Mouse (Mus musculus) mouse trophoblast stem cell (cell line): Measurements from ENCODE around the gene Sin3a.

ENCODE experiments used
- in situ Hi-C, 2 experiments: fragments of 300-500 bp; cut with MseI, MboI; formaldehyde crosslinking; loops; 2 replicates in 1 of 2; 3 replicates in 1 of 2; pipeline ENCODE4 v1.15.1; 2025

Gene Sin3a

DNA sequence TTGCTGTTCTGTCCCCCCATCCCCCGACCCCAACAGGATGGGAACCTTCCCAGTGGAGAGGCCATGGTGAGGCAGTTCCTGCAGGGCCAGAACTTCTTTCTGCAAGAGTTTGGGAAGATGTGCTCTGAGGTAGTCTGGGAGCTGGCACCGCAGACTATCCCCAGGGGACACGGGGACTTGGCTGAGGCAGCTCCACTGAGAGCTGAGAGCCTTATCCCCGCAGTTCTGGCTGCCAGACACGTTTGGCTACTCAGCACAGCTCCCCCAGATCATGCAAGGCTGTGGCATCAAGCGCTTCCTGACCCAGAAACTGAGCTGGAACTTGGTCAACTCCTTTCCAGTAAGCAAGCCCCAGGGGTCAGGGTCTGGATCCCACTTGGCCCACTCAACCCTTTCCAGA is 65.4 kb downstream of the Sin3a start:
- in situ Hi-C loops: no loop called here

DNA sequence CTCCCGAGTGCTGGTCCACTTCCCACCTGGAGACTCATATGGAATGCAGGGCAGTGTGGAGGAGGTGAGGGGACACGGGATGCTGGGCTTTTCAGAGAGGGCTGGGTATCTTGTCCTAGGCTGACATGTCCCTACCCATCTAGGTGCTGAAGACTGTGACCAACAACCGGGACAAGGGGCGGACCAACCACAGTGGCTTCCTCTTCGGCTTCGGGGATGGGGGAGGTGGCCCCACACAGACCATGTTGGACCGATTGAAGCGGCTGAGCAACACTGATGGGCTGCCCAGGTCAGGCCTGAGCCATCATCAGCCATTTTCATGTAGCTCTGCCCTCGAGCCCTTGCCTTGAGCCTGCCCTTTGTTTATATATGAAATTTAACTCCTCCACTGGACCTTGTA is 65.9 kb downstream of the Sin3a start:
- in situ Hi-C loops: no loop called here

DNA sequence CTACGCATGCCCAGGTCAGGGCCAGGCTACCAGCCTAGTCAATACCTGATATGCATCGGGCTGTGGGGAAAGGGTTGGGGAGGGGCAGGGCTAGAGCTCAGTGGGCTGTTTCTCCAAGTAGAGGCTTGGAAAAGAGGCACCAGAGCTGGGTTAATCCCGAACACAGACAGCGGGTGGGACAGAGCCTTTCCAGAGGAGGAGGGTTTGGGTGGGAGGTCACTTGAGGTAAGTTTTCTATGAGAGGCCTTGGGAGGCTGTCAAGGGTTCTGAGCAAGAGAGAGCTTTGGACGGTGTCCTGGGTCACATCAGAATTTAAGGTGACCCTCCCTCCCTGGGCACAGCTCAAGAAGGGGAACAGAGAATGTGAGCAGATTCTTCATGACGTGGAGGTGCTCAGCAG is 66.7 kb downstream of the Sin3a start:
- in situ Hi-C loops: no loop called here

DNA sequence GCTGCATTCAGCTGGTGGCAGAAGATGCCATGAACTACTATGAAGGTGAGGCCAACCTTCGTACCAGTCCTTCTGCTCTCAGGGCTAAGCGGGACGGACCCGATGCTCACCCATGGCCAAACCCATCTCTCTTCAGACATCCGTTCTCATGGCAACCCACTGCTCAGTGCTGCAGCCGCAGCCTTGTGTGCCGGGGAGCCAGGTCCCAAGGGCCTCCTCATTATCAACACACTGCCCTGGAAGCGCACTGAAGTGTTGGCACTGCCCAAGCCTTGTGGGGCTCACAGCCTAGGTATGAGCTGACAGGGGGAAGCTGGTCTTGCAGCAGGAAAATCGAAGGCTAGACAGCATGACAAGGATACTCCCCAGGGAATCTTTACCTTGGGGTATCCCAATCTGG is 67.3 kb downstream of the Sin3a start:
- in situ Hi-C loops: no loop called here

DNA sequence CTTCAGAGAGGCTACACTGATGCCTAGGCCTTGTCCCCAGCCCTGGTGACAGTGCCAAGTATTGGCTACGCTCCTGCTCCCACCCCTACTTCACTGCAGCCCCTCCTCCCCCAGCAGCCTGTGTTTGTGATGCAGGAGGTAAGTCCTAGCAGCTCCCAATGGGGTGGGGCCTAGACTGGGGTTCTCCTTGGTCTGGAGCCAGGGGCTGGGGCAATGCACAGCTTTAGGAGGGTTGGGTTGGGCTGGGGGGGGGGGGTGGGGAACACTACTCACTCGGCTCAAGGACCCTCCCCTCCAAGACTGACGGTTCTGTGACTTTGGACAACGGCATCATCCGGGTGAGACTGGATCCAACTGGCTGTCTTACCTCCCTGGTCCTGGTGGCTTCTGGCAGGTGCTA is 67.7 kb downstream of the Sin3a start:
- in situ Hi-C loops: no loop called here

DNA sequence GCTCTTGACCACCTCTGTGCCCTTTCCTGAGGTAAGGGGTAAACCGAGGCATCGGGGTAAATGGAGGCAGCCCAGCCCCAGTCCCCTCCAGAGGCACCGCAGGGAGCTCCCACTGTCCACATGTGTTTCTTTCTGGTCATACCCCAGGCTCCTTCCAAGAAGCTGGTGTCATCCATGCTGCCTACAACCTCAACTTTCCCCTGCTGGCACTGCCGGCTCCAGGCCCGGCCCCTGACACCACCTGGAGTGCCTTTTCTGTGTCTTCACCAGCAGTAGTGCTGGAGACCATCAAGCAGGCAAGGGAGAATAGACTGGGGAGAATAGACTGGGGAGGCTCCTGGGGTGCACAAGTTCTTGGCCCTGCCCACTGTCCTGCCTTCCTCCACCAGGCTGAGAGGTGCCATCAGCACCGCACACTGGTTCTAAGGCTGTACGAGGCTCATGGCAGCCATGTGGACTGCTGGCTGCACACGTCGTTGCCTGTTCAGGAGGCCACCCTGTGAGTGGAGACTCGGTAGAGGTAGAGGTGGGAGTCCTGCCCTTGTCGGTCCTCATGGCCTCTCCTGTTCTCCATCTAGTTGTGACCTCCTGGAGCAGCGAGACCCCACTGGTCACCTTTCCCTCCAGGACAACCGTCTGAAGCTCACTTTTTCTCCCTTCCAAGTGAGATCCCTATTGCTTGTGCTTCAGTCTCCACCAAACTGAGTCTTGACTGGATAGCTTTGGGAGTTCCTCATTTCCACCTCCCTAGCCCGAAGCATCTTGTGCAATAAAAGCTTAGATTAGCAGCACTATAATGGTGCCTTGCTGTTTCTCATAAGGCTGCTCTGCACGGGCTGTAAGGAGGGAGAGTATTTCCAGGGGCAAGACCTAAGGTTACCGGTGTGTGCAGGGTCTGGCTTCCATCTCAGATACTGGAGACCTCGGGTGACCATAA is 69.8 kb downstream of the Sin3a start:
- in situ Hi-C loops: no loop called here

DNA sequence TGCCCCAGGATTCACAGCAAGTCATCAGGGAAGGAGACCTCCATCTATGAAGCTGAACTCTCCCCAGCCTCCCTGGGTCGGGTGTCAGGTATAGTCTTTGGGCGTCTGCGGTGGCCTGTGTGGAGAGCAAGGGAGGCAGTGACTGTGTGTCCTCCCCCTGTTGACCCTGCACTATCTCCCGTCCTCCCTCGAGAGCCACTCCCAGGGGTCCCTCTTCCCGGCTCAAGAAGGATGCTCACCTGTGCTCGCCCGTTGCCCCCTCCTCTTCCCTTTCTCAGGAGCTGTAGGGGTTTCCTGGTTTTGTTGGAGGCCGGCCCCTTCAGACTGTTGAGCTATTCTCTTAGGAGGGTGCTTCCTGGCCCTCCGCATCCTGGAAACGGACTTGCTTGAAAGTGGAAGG is 71.4 kb downstream of the Sin3a start:
- in situ Hi-C loops: no loop called here

DNA sequence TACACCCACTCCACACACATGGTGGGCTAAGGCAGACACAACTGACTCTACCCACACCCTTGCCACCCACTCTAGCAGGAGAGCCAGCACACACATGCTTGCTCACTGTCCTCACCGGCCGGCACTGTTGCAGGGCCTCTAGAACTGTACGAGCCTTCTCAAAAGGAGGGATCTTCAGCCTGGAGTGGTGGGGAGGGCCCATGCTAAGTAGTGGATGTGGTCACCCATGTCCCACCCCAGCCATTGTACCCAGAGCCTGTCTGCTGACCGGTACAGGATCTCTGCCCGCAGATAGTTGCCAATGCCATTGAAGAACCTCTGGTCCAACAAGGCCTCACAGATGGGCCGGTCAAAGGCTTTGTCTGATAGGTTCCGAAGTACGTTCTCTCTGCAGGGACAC is 73.0 kb downstream of the Sin3a start:
- in situ Hi-C loops: no loop called here

DNA sequence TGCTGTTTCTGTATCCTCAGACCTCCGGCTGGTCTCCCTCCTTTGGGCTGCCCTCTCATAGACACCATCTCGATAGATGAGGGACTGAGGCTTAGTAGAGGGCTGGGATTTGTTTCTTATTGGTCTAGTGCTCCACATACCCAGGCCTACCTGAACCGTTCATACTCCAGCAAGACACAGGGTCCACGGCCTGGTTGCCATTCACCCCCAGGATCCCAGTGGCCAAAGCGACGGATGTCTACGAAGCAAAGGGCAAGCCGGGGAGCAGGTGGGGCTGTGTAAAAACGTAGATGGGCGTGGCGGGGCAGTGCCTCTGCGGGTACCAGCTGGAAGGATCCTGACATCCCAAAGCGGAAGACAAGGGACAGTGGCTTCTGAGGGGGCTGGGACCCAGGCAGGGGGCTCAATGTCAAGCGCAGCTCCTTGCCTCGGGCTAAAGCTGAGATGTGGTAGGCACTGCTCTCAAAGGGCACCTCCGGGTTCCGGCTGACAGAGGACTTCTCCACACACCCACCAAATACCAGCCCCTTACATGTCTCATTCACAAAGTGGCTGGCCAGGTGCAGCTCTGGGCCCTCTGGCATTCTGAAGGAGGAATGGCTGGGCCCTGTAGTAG is 74.7 kb downstream of the Sin3a start:
- in situ Hi-C loops: no loop called here

DNA sequence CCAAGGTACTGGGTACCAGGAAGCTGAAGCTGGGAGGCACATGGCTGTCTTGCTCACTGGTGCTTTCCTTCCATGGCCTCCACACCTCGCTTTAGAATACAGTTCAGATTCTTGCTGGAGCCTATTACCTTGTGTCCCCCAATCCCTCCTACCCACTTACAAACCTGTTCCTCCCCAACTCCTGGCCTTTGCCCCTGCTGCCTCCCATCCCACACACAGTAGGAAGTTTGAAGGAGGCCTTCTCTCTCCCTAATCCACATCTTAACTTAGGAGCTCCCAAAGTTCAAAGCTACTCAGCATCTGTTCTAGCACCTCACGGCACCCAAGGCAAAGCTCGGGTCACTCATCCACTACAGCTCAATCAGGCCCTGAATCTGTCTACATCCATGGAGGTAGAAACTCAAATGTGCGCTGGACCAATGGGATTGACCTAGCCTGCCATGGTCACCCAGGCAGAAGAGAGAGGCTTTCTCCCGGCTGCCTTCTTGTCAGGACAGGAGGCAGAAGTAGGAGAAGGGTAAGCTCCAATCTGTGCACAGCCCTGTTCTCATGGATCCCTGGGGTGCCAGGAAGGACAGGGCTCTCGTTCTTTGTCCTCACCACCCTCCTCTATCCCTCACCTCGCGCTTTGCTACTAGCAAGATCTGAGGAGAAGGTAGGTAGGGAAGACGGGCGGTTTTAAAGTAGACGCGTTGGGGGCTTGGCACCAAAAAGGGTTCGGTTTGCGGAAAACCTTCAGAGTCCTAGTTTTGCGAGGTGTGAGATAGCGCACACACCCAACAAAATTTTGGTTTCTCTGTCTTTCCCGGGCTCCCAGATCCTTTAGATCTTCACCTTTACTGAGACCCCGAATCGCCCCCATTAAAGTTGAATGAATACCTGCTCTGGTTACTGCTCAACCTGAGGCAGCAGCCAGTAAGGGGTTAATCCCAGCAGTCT is 75.6 kb downstream of the Sin3a start:
- in situ Hi-C loops: no loop called here

DNA sequence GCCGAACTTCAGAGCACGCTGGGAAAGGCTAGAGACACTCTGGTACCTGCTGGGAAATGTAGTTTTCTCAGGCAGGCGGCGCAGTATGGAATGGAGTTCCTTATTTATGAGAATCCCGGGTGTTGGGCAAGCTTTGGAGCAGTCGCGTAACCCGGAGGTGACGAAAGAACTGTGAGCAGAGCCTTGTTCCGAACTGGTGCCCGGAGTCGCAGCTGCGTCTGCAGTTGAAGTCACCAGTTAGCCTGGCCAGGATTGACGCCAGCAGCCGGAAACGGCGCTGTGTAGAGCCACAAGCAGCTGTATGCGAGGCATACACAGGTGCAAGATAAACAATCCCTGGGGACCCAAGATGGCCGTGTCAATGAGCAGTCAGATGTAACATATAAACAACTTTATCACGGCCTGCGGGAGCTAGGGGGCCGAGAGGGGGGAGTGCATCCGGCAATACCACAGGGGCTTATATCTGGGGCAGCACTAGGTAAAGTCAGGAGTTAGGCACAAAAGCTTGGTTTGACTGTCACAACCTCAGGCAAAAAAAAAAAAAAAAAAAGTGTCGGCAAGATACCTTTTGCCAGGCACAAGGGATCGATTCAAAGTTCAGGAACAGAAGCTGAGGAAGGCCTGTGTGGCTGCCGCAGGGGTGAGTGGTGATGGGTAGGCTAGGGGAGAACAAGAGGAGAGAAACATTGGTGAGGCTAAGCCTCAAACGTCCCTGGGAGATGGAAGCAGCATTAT is 76.5 kb downstream of the Sin3a start, which contains the start of gene Neil1:
Gene Neil1, minus strand, starts transcription at position 162 of the 735 bp plus-strand sequence.
- in situ Hi-C loops: no loop called here

DNA sequence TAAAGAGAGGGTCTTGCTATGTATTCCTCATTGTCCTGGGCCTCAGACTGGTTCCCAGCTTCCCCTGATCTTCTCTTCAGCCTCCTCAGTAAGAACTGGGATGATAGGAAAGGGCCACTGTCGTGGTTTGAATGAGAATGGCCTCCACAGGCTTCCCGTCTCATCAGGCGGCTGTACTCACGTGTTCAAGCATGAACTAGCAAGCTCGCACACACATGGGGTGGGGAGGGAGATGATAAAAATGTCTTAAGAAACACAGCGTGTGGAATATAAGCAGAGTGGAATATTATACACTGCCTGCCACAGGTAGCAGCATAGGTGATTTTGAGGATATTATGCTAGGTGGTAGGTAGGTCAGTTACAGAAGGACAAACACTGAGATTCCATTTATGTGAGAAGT is 77.2 kb downstream of the Sin3a start:
- in situ Hi-C loops: no loop called here

DNA sequence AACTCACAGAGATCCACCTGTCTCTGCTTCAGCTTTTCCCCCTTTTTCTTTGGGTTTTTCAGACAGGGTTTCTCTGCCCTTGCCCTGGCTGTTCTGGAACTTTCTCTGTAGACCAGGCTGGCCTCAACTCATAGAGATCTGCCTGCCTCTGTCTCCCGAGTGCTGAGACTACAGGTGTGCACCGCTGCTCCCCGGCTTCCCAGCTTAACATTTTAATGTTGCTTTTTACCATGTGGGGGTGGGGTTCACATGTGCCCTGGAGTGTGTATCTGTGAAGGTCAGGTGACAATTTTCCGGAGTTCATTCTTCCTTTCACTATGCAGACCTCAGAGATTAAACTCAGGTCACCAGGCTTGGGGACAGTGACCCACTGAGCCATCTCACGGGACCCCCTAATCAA is 78.4 kb downstream of the Sin3a start:
- in situ Hi-C loops: no loop called here

DNA sequence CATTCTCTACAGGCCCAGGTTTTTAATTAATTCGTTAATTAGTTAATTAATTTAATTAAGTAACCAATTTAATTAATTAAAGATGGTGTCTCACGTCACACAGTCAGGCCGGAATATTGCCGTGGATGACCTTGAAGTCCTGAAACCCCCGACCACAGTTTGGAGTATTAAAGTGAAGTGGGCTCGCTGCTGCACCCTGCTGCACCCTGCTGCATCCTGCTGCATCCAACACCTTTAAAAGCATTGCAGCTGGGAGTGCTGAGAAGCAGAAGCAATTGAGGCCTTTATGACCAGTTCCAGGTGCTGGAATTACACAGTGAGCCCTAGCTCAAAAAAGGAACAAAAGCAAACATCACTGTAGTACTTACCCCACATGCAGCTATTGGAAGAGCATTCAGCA is 80.5 kb downstream of the Sin3a start:
- in situ Hi-C loops: no loop called here

DNA sequence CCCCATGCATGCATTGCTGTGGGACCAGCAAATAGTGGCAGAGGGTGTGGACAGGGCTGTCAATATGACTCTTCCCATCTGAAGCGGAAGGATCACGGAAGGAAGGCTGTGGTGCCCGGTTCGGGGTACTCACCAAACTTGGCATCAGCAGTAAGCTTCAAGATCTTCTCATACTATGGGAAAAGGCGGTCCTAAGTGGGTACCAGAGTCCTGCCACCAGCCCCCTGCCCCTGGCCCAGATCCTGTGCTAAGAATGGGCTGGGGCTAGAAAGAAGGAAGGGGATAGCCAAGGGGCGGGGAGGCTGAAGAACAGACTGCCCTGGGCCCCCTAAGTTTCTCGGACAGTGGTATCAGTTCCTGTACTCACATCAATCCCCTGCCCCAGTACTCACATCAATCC is 84.5 kb downstream of the Sin3a start:
- in situ Hi-C loops: no loop called here

DNA sequence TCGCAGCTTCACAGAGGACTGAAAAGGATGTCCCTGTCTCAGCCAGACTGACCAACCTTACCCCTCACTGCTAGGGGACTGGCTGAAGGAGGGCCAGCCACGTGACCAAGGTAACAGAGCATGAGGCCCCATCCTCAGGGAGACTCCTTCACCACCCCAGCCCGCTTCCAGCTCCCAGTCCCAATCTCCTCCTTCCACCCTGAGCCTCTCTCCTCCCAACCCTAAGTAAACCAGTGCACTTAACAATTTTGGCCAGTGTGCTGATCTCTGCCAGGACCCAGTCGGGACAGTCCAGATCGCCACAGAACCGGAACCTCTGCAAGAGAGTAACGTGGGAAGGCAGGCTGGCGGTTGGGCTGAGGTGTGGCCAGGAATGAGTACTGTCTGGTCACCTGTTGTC is 85.0 kb downstream of the Sin3a start:
- in situ Hi-C loops: no loop called here

DNA sequence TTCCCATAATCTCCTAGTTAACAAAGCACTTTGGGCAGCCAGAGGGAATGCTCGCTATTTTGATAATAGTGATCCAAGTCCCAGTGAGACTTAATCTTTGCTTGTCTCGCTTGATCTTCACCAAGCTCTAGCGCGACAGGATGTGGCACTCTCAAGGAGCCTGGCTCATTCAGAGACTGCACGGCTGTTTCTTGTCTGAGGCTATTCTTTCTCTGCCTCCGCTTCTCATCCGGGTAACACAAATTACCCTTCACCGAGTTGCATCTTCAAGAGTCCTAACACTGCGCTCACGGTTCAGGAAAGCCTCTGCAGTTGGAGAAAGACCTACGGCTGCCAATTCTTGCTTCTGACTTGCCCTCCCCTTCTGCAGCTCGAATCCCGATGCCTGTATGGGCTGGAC is 85.7 kb downstream of the Sin3a start:
- in situ Hi-C loops: no loop called here

DNA sequence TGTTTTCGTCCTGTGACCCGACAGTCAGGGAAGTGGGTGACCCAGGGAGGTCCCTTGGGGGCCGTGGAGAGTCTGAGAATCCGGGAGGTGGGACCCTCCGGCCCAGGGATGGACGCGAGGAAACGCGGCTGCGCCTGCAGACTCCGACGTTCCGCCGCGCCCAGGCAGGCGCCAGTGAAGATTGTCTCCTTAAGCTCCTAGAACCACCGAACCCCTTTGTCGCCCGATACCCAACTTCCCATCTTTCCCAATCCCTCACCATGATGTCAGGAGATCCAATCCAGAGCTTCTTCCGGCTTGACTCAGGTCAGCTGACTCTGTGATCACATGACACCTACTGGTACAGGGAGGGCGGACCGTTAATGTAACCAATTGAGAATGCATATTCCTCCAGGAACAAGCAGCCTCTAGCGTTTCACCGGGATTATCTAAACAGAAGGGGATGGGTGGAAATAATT is 86.2 kb downstream of the Sin3a start, which contains the start of gene Commd4:
Gene Commd4, minus strand, starts transcription at position 319 of the 458 bp plus-strand sequence.
- in situ Hi-C loops: no loop called here

DNA sequence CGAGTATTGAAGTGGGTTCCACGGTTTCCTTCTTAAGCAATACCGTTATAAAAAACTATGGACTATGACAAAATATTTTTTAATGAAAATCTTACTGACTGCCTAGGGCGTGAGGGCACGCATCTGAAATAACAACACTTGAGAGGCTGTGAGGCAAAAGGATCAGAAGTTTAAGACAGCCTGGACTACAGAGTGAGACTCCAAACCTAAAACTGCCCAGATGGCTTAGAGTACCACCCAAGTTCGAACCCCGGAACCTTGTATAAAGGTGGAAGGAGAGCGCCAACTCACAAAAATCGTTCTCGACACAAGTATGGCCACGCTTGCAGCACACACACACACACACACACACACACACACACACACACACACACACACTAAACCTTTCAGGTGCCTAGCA is 86.7 kb downstream of the Sin3a start:
- in situ Hi-C loops: no loop called here

DNA sequence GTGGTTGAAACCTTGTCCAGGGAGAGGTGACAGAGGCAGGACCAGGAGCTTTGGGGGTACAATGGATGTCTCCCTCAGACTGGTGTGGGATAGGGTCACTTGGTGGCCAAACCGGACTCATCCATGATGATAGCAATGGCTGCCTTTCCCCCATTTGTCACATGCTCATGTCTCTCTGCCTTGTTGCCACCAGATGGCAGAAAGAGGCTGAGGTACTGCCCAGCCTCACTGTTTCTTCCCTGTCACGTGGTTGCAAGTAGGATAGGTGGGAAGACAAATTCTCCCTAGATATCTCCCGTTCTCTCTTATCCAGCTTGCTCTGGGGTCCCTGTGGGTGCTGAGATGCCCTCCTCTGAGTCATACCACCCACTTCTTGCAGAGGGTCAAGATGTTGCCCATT is 90.7 kb downstream of the Sin3a start:
- in situ Hi-C loops: no loop called here

DNA sequence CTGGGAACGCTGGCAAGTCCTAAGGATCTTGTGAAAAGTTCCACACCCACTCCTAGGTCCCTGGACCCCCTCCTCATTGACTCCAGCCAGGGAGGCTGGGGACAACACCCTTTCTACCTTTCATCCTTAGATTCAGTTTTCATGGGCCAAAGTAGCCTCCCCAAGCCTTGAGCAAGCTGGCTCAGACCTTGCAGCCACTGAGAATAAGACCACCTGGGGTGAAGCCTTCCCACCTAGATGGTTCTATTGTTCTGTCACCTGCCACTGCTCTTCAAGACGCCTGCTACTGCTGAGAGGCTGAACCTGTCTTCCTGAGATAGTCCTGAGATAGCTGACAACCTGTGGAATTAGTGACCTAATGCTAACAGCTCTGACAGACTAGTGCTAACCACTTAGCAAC is 91.3 kb downstream of the Sin3a start:
- in situ Hi-C loops: no loop called here
